Mouse (Mus musculus) forebrain, embryonic 14.5 days (tissue): ENCODE data around the gene Fis1. TPM values are rescaled to one million over a fixed set of nuclear protein-coding genes. Genes with fewer than 3 reads are reported as not detected.

Experiments used
- microRNA counts: library from miRNA; unstranded; fragments of <30 nt; microRNA quantifications from one replicate; lab custom pipeline; 2016
- microRNA-seq: library from miRNA; unstranded; fragments of <30 nt; microRNA quantifications from one replicate; pipeline ENCODE4, GENCODE M21; 2016
- polyA plus RNA-seq: library from polyadenylated mRNA; unstranded; fragments of >200 nt; fragmentation: Nextera tagmentation; extraction: Ambion mirVana; gene quantifications from 2 replicates; pipeline ENCODE4 v1.2.1, GENCODE M21; 2014

The Fis1 gene
- polyA plus RNA-seq, 1 experiment from 2014 or later: 495 TPM

MicroRNAs encoded within 50 kb of the gene (microRNA counts, 519-probe panel; counts per million panel counts)
- not detected for microRNA mmu-miR-702 (lab: Ali Mortazavi, UCI)

Small RNAs within 50 kb of the gene (microRNA-seq; reads per million reads assigned to microRNA genes)
- 100 reads per million, percentile 57 among the genes with 10 or more reads in this experiment for gene Mir702

Other genes with a start within 250 kb of the Fis1 start
- 8.8 and 12.4 TPM in 2 replicates for gene Col26a1, start 70.1 kb upstream of the Fis1 start, polyA plus RNA-seq
- 137 and 158 TPM in 2 replicates for gene Ift22, start 45.1 kb upstream of the Fis1 start, polyA plus RNA-seq
- 0.11 TPM in 1 of 2 replicates, not detected in the other for gene Cldn15, start 13.3 kb downstream of the Fis1 start, polyA plus RNA-seq
- gene Plod3, start 33.7 kb downstream of the Fis1 start, polyA plus RNA-seq: 21.7 and 22.2 TPM in 2 replicates
- 125 and 136 TPM in 2 replicates for gene Znhit1, start 34.7 kb downstream of the Fis1 start, polyA plus RNA-seq
- 2.7 and 3.8 TPM in 2 replicates for gene Vgf, start 73.1 kb downstream of the Fis1 start, polyA plus RNA-seq
- 242 and 250 TPM in 2 replicates for gene Ap1s1, start 92.9 kb downstream of the Fis1 start, polyA plus RNA-seq
- 0.14 and 0.28 TPM in 2 replicates for gene Serpine1, start 119.0 kb downstream of the Fis1 start, polyA plus RNA-seq
- 3.2 and 4.8 TPM in 2 replicates for gene Trim56, start 162.9 kb downstream of the Fis1 start, polyA plus RNA-seq
- gene Muc3, start 196.0 kb downstream of the Fis1 start, polyA plus RNA-seq: not detected in 2 replicates